In the genomic region with DNA sequence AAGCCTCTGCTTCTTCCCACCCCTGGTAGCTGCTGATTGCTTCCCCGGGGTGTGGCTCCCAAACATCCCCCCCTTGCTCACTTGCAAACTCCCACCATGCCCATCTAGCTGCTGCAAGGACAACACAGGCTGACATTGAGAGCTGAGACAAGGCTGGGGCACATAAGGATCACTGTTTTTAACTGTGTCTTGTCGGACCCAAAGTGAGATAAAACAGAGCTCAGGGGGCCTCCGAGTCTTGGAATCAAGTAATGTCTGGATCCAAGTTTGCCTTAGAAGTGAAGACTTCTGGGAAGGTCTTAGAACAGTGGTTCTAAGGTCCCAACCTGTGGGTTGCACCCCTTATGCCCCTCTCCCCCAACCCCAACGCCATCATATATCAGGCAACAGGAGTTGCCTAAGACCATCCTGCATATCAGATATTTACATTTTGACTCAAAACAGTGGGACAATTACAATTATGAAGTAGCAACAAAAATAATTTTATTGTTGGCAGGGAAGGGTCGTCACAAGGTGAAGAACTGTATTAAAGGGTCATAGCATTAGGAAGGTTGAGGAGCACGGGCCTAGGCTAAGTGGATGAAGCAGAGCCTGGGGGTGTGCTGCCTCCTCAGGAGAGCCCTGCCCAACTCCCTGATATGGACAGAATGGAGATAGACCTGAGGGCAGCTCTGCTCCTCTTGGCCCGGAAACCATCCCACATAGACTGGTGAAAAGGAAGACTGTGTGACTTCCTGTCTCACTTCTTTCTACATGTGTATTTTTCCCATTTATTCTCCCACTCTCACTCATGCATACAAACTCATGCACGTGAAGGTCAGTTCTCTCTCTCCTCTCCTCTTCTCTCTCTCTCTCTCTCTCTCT, we compare ENCODE assay signal across 7 mouse cellular contexts. TPM values are rescaled to one million over a fixed set of nuclear protein-coding genes. Genes with fewer than 3 reads are reported as not detected.
DNase-seq lines count a peak whose midpoint lies in the region; ATAC-seq lines count a peak whose summit lies in the region.
"Not testable (repeated sequence)": the region's sequence is repeated elsewhere in the genome, so short reads cannot be mapped to it uniquely, and the experiment has no call there.

No protein-coding gene starts in this region.

- H3K27me3 ChIP-seq in kidney, embryonic 16.5 days (ENCODE audit: insufficient read depth, low read length); liver, embryonic 11.5 days (replicated peaks; ENCODE audit: control insufficient read depth, insufficient read depth, low read length); midbrain, embryonic 12.5 days: not testable (repeated sequence)

- WGBS in kidney, embryonic 16.5 days: 84% methylated on average over 4 of the region's 8 CpGs
- 80% methylated on average over 4 of the region's 8 CpGs for WGBS in liver, embryonic 11.5 days
- 90% methylated on average over 4 of the region's 8 CpGs for WGBS in midbrain, embryonic 12.5 days

- H3K4me1 ChIP-seq in kidney, embryonic 16.5 days (ENCODE audit: insufficient read depth, low read length); liver, embryonic 11.5 days (replicated peaks; ENCODE audit: control insufficient read depth, insufficient read depth, low read length); midbrain, embryonic 12.5 days: not testable (repeated sequence)

- H3K4me2 ChIP-seq in kidney, embryonic 16.5 days (replicated peaks; ENCODE audit: low read depth, low read length); liver, embryonic 11.5 days; midbrain, embryonic 12.5 days (replicated peaks): not testable (repeated sequence)

- peak; percentile 87 for ATAC-seq in kidney, embryonic 16.5 days (ENCODE audit: low FRiP score, low TSS enrichment)
- ATAC-seq in liver, embryonic 11.5 days (replicated peaks; ENCODE audit: low FRiP score): peak; percentile 81; the same call in 1 of the 2 replicates
- peak; percentile 82 for ATAC-seq in midbrain, embryonic 12.5 days (ENCODE audit: low FRiP score, low read depth)

- H3K9me3 ChIP-seq in kidney, embryonic 16.5 days (ENCODE audit: low read length); liver, embryonic 11.5 days (ENCODE audit: control insufficient read depth, low read length); midbrain, embryonic 12.5 days: not testable (repeated sequence)

- H3K36me3 ChIP-seq in kidney, embryonic 16.5 days (ENCODE audit: insufficient read depth, low read length); liver, embryonic 11.5 days (ENCODE audit: control insufficient read depth, insufficient read depth, low read length); midbrain, embryonic 12.5 days: not testable (repeated sequence)

- H3K27ac ChIP-seq in kidney, embryonic 16.5 days (ENCODE audit: low read length); liver, embryonic 11.5 days (ENCODE audit: low read depth, low read length); midbrain, embryonic 12.5 days (replicated peaks): not testable (repeated sequence)

- H3K4me3 ChIP-seq in kidney, embryonic 16.5 days (ENCODE audit: low read length); liver, embryonic 11.5 days (ENCODE audit: low read depth, low read length); midbrain, embryonic 12.5 days: not testable (repeated sequence)

- intact Hi-C loops in heart, postnatal 14 days (cut with DNase I): not testable (repeated sequence)

- peak; percentile 32 for DNase-seq in cerebellum, adult 9-11 months
- DNase-seq in frontal cortex, postnatal 14 days (ENCODE audit: low spot score in 2 of 2): peak; percentile 26
- DNase-seq in heart, postnatal 14 days: peak; percentile 27 to 30
- not testable (repeated sequence) for DNase-seq in liver, embryonic 11.5 days (ENCODE audit: low spot score)
- peak; percentile 49 to 86 for DNase-seq in spleen, postnatal 4 days (ENCODE audit: low spot score in 2 of 2)

- H3K9ac ChIP-seq in kidney, embryonic 16.5 days (replicated peaks; ENCODE audit: low read length); liver, embryonic 11.5 days (ENCODE audit: low read depth, low read length); midbrain, embryonic 12.5 days (replicated peaks): not testable (repeated sequence)

RNA-seq across cellular contexts. Expression of gene Gm15319, which starts 16.0 kb away (rescaled TPM):
- total RNA-seq in heart, postnatal 14 days (2021): 1 to 10 TPM in 1 of 2 experiments, under 1 TPM in 1; 0.20 to 1.3 TPM
- polyA plus RNA-seq in kidney, embryonic 16.5 days (2015; fragmentation: Nextera tagmentation; extraction: Ambion mirVana): not detected in 2 replicates
- polyA plus RNA-seq in liver, embryonic 11.5 days (2014; fragmentation: Nextera tagmentation; extraction: Ambion mirVana): not detected in 2 replicates
- polyA plus RNA-seq in midbrain, embryonic 12.5 days (2016; fragmentation: Nextera tagmentation; extraction: Ambion mirVana): 0.08 TPM in 1 of 2 replicates, not detected in the other
